Mouse (Mus musculus) embryo, embryonic 11 days (tissue): ENCODE measurements around the gene Kpna4.
"Not testable (repeated sequence)": the region's sequence is repeated elsewhere in the genome, so short reads cannot be mapped to it uniquely, and the experiment has no call there.

Experiments used
- DNase-seq: peaks from one replicate; pipeline ENCODE4 v3.0.0-alpha.2; 2015

Kpna4 gene

GRCm38 (mm10) chr3:69064005-69064404 lies 62.9 kb downstream of the Kpna4 start:
- DNase-seq: peak; percentile 67

- no peak for DNase-seq
Measured at GRCm38 (mm10) chr3:69062764-69063163, 64.1 kb downstream of the Kpna4 start.

GRCm38 (mm10) chr3:69060672-69061071 lies 66.2 kb downstream of the Kpna4 start:
- no peak for DNase-seq

- DNase-seq: no peak
Measured at GRCm38 (mm10) chr3:69055871-69056270, 71.0 kb downstream of the Kpna4 start.

GRCm38 (mm10) chr3:69054760-69055432 lies 72.0 kb downstream of the Kpna4 start:
- no peak for DNase-seq

- no peak for DNase-seq
Measured at GRCm38 (mm10) chr3:69051894-69052293, 75.0 kb downstream of the Kpna4 start.

GRCm38 (mm10) chr3:69049011-69049410 lies 77.9 kb downstream of the Kpna4 start:
- DNase-seq: no peak

- DNase-seq: no peak
Measured at GRCm38 (mm10) chr3:69047684-69048083, 79.2 kb downstream of the Kpna4 start.

GRCm38 (mm10) chr3:69046509-69046908 lies 80.4 kb downstream of the Kpna4 start:
- DNase-seq: no peak

GRCm38 (mm10) chr3:69045750-69046149 lies 81.2 kb downstream of the Kpna4 start:
- peak; percentile 46 for DNase-seq

- no peak for DNase-seq
Measured at GRCm38 (mm10) chr3:69045400-69045703, 81.6 kb downstream of the Kpna4 start.

GRCm38 (mm10) chr3:69044645-69045399 lies 82.1 kb downstream of the Kpna4 start, which contains the start of gene Trim59:
TSS of gene Trim59 (minus strand) at chr3:69044755.
- peak; percentile 99 for DNase-seq

- peak; percentile 74 for DNase-seq
Measured at GRCm38 (mm10) chr3:69044167-69044591, 82.7 kb downstream of the Kpna4 start.

GRCm38 (mm10) chr3:69041298-69041697 lies 85.6 kb downstream of the Kpna4 start:
- no peak for DNase-seq

- DNase-seq: no peak
Measured at GRCm38 (mm10) chr3:69040105-69040504, 86.8 kb downstream of the Kpna4 start.

GRCm38 (mm10) chr3:69026133-69026783 lies 100.7 kb downstream of the Kpna4 start:
- no peak for DNase-seq

- no peak for DNase-seq
Measured at GRCm38 (mm10) chr3:69020764-69021163, 106.1 kb downstream of the Kpna4 start.

- no peak for DNase-seq
Measured at GRCm38 (mm10) chr3:69020285-69020684, 106.6 kb downstream of the Kpna4 start.

GRCm38 (mm10) chr3:69018635-69019034 lies 108.3 kb downstream of the Kpna4 start:
- not testable (repeated sequence) for DNase-seq

GRCm38 (mm10) chr3:69017181-69017580 lies 109.7 kb downstream of the Kpna4 start:
- no peak for DNase-seq
